Mouse (Mus musculus): Measurements from ENCODE around the gene Kcnk10.

DNA sequence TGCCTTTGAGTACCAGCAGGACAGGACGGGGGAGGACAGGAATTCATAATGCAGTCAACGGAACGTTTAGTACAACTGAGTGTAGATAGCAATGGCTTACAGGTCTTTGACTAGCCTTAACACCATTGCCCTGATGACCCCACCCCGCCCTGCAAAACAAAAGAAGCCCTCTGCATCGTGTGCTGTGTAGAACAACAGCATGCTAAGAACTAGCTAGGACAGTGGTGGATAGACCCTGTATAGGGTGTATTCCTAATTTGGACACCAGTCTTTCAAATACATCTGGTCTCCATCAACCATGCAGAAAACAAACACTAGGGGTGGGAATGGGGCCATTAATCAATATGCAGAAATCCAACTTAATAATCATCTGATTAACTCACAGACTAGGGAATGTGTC is 147.4 kb downstream of the Kcnk10 start:
- TF ChIP-seq CTCF (IDR thresholded peaks at IDR 0.05; ENCODE audit: low read depth, low read length) (no peak), POLR2A (IDR thresholded peaks at IDR 0.05; ENCODE audit: insufficient read depth, low read length) (no peak), EP300 (IDR thresholded peaks at IDR 0.05; ENCODE audit: insufficient read depth, low read depth, low read length) (no peak)
